Mouse (Mus musculus) left cerebral cortex, adult 2 months (tissue): ENCODE results near the gene Kcnj9. TPM values are rescaled to one million over a fixed set of nuclear protein-coding genes. Genes with fewer than 3 reads are reported as not detected.

Experiments used
- DNase-seq, 2 experiments: peaks; one replicate each; pipeline ENCODE4 v3.0.0; 2021 to 2022; ENCODE audit warnings: low spot score in 2 of 2, mixed read lengths in 1 of 2; ENCODE audit errors: extremely low spot score in 1 of 2
- H3K27ac ChIP-seq: fragments of 200-600 bp; 2 replicates; pipeline ENCODE4 v1.8.1; 2022
- H3K4me3 ChIP-seq: fragments of 200-600 bp; 2 replicates; pipeline ENCODE4 v1.8.1; 2022
- CTCF ChIP-seq: fragments of 200-600 bp; IDR thresholded peaks from 2 replicates; pipeline ENCODE4 v1.8.1; 2022; ENCODE audit warnings: antibody characterized with exemption, mild to moderate bottlenecking, moderate library complexity
- intact Hi-C: fragments of 180-260 bp; cut with DNase I; formaldehyde crosslinking; loops from one replicate; pipeline ENCODE4 v1.15.1; 2025
- total RNA-seq, 2 experiments: library from RNA; stranded (reverse); gene quantifications; 2 replicates each; pipeline ENCODE4 v1.2.3; 2021

Gene Kcnj9
- total RNA-seq, 2 experiments from 2014 or later, result 137 to 138 TPM

DNA sequence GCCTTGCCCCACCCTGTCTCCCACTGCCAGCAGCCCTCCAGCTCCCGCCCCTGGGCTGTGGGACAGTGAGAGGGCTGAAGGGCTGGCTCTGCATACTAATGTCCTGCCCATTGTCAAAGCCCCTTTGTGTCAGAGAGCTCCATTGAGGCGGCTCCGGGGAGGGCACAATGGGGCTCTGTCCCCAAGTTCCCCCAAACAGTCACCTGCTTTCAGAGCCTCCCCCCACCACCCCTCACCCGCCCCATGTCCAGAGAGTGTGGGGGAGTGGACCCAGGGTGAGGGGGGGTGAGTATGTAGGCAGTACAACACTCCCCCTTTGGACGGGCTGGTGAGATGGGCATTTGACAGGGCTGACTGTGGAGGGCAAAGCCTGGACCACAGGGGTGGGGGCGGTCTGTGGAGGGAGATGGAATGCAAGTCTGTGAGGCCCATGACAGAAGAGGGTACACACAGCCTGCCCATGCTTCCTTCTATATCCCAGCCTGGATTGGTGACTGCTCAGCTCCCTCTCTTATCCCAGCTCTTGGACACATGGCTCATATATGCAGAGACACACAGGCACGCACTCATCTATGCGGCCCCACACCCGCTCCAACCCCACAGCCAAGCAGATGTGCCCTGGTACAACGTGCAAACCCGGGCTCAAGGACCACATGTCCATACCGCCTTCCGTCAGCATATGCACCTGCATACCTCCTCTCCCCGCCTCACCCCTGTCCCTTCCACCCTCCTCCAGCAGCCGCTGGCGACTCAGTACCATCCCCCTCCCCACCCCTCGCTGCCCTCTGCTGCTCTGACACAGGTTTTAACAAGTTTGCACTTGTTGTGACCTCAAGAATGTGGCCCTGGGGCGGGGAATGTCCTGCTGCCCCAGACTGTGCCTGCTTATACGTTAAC is 21.0 kb upstream of the Kcnj9 start:
- H3K27ac ChIP-seq, result peak overlapping the region; percentile 82
- intact Hi-C loops, result no loop called here
- H3K4me3 ChIP-seq, result no peak overlapping the region
- no peak for TF ChIP-seq CTCF
- peak; percentile 47 to 77 for DNase-seq

DNA sequence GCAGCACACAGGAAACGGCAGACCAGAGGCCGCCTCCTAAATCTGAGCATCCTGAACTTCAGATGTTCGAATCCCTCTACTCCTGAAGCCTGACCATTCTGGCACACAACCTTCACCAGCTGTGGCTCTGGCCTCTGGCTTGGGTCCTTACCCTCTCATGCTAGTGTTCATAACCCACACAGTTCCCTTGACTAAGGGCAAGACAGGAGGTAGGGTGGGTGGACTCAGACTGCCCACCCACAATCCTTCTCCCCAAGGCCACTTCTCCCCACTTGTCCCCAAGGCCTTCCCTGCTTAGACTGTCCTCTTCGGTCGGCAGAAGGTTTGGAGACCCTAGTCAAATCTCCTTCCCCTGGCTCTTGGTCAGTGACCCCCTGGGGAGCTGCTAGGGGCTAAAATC is 20.4 kb upstream of the Kcnj9 start:
- no peak overlapping the region for H3K4me3 ChIP-seq
- no peak for TF ChIP-seq CTCF
- H3K27ac ChIP-seq, result peak overlapping the region; percentile 73
- DNase-seq, result no peak
- intact Hi-C loops, result no loop called here

DNA sequence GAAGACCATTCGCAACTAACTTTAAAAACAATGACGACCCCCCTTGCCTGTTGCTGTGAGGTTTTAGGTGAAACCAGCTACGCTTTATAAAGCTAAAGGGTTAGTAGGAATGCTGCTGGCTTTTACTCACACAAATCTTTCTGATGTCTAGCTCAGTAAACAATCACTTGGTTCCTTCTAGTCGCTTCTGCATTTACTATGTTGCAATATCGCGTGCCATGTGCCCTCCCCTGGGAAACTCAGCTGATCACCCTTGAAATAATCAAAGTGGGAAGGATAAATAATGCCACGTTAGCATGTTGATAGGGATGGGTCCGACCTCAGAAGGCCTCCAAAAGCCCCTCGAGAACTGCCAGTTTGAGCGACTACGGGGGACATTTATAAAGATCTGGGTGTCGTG is 18.3 kb upstream of the Kcnj9 start:
- Histone ChIP-seq H3K4me3 (no peak overlapping the region), H3K27ac (peak overlapping the region; percentile 73)
- no peak for DNase-seq
- no peak for TF ChIP-seq CTCF
- intact Hi-C loops, result no loop called here

DNA sequence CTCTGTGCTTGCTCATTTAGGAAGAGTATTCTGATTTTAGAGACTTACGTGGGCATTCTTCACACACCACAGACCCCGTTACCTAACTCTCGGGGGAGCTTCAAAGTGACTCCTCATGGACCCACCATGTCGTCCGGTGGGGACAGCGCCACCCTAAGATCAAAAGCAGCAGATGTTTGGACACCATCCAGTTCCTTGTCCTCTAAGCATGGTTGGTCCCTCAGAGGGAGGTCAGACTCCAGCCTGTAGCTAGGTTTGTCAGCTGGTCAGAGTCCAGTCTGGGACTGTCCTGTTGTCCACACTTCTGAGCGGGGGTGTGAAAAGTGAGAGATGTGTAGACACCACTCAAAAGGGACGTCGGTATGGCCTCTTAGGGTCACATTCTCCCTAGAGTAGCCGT is 17.6 kb upstream of the Kcnj9 start:
- TF ChIP-seq CTCF, result peak; percentile 6
- peak overlapping the region; percentile 73 for H3K27ac ChIP-seq
- H3K4me3 ChIP-seq, result no peak overlapping the region
- intact Hi-C loops, result no loop called here
- no peak for DNase-seq

DNA sequence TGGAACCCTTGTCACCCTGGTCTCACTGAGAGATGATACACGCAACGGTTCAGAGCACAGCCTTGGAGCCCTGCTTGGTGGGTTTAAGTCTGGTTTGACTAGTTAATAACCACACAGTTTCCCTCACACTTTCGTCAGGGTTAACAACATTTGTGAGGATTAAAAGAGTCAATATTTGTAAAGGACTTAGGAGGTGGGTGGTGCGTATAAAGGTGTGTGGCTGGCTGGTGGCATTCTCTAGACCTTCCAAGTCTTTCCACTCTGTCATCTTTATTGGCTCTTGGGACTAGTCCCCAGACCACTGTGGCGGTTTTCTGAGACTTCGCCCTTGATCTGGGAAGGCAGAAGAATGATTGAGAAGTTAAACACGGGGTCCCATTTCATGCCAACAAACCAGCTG is 15.7 kb upstream of the Kcnj9 start:
- no peak for TF ChIP-seq CTCF
- DNase-seq, result no peak
- intact Hi-C loops, result no loop called here
- peak overlapping the region; percentile 66 for H3K27ac ChIP-seq
- H3K4me3 ChIP-seq, result no peak overlapping the region

DNA sequence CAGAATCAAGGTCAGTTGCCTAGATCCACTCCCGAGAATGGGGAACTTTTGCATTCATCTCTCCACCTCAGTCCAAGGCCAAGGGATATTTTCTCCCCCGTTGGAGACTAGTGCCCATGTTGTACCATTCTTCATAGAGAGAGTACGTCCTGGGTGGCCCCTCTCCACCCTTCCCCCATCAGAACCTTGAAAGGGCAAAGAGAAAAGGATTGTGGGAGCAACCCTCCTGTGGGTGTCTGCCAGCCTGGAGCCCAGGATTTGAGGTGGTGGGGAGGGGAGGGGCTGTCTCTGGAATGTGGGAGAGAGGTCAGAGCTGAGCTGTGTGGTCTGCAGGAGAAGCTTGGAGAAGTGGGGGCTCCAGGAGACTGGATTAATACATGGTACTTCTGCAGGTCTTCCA is 14.8 kb upstream of the Kcnj9 start:
- peak overlapping the region; percentile 22 for H3K4me3 ChIP-seq
- intact Hi-C loops, result no loop called here
- H3K27ac ChIP-seq, result peak overlapping the region; percentile 60
- DNase-seq, result no peak
- no peak for TF ChIP-seq CTCF

DNA sequence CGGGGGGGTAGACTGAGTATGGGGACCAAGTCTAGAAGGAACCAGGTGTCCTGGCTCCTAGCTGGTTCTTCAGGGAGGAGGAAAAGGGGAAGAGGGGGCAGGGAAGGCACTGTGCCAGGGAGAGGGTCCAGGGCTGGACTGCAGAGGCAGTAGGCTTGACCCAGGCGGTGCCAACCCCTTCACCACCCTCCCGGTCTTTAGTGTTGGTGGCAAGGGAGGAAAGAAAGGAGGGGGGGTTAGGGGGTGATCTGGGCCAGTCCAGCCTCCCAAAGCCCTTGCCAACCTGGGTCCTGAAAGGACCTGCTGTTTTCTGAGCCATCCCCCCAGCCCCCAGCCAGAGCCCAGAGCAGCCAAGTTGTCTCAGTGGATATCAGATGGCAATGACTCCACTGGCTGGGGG is 13.6 kb upstream of the Kcnj9 start:
- DNase-seq, result peak; percentile 48 to 71
- intact Hi-C loops, result no loop called here
- Histone ChIP-seq H3K27ac (peak overlapping the region; percentile 87), H3K4me3 (peak overlapping the region; percentile 44)
- TF ChIP-seq CTCF, result no peak

DNA sequence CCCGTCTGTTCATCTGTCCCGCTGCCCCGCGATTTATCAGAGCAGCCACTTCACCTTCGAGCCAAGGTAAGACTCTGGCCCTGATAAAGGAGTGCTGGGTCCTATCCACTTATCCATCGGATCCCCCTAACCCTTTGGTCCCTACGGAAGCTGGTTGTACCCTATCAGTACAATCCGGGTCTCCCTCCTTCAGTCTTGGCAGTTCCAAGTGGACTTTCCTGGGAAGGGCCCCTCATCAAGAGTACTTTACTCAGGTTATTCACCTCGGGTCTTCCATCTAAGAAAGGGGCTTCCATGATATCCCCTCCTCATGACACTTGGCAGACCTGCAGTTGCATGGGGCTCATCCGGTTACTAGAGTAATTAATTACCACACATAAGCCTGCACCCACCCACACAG is 12.3 kb upstream of the Kcnj9 start:
- intact Hi-C loops, result no loop called here
- TF ChIP-seq CTCF, result no peak
- no peak for DNase-seq
- Histone ChIP-seq H3K27ac (peak overlapping the region; percentile 87), H3K4me3 (peak overlapping the region; percentile 44)

DNA sequence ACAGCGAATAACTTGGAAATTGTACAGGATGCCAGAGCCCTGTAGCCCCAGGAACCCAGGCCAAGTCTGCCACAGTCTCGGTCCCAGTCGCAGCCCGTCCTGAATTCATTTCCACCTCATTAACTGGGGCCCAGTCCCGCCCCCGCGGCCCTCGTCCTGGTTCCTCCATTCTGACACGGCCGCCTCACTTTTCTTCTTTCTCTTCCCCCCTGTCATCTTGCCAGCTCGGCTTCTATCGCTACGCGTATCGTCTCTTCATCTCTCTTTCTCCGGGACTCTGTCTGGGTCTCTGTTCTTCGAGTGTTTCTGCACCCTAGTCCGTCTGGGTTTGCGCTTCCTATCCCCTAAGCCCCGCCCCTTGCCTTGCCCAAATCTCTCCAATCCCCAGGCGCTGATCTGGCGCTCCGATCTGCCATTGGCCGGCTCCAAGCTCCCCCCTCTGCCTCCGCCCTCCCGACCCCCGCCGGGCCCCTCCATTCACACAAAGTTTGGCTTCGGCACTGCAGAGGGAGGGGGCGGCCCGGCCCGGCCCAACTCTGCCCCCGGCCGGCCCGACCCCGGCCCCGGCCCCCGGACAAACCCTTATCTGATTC is 11.7 kb upstream of the Kcnj9 start, which contains the start of gene Kcnj10:
Gene Kcnj10, plus strand, starts transcription at position 482 of the 593 bp plus-strand sequence.
- no peak for TF ChIP-seq CTCF
- H3K4me3 ChIP-seq, result peak within 1 kb of the TSS; percentile 44
- intact Hi-C loops, result no loop called here
- peak within 1 kb of the TSS; percentile 87 for H3K27ac ChIP-seq
- peak; percentile 70 to 78 for DNase-seq

DNA sequence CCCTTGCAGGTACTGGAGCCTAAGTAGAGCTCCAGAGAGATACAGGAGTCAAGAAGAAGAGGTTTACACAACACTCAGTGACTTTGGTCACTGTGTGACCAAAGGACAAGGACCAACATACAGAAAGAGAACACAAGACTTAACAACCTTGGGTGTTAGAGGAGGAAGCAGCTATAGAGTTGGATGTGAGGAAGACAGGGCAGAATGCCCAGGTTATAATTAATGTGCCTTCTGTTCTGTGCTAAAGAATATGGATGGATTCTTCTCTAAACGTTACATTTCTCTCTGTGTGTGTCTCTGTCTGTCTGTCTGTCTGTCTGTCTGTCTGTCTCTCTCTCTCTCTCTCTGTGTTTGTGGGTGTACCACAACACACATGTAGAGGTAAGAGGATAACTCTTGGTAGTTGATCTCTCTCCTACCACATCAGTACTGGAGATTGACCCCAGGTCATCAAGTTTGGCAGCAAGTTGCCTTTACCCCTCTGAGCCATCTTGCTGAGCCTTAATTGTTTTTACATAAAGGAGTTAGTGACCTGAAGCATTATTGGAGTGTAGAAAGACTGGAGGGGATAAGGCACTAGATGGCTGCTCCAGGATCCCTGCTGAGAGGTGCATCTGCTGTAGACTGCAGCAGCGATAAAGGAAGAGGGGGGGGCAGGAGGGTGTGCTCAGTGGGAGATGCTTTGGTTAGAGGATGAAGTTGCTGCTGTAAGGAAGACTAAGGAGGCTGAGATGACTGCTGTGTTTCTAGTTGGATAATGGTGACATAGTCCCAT is 8.5 kb upstream of the Kcnj9 start:
- Histone ChIP-seq H3K4me3 (no peak overlapping the region), H3K27ac (no peak overlapping the region)
- intact Hi-C loops, result no loop called here
- no peak for TF ChIP-seq CTCF
- no peak for DNase-seq

DNA sequence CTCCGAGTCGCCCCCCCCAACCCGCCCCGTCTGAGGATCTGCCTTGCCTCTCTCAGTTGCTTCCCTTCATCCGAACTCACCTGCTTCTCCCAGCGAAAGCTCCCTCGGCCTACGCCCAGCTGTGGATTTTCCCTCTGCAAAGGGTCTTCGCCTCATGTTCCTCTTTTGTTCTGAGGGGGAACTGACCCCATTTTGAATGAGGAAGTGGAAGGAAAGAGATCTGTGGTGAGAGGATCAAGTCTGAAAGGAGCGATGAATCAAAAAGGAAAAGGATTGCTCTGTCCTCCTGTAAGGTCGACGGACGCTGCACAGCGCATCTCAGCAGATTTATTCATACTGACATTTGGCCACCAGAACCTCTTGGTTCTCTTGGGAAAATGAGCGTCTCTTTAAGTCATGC is 6.7 kb upstream of the Kcnj9 start:
- intact Hi-C loops, result no loop called here
- Histone ChIP-seq H3K27ac (no peak overlapping the region), H3K4me3 (no peak overlapping the region)
- no peak for DNase-seq
- no peak for TF ChIP-seq CTCF

DNA sequence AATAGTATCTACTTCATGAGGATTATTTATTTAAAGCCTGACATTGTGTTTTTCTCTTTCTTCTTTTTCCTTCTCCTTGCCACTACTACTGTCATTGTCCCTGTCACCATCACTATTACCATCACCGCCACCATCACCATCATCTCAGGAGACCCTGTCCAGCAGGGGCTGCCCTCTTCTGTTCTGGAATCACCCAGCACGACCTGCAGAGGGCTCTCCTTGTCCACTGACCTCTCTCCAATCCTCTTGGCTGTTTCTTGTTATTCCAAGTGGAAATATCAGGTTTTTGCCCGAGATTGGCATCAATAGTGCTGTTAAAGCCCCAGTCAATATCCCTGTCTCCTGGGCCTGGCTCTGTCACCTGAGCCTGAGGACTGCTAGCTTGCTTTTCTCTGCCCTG is 4.4 kb upstream of the Kcnj9 start:
- Histone ChIP-seq H3K27ac (no peak overlapping the region), H3K4me3 (no peak overlapping the region)
- peak; percentile 49 for TF ChIP-seq CTCF
- intact Hi-C loops, result no loop called here
- DNase-seq, result no peak
